Mouse (Mus musculus): ENCODE data around the gene Cacna2d3.

DNA sequence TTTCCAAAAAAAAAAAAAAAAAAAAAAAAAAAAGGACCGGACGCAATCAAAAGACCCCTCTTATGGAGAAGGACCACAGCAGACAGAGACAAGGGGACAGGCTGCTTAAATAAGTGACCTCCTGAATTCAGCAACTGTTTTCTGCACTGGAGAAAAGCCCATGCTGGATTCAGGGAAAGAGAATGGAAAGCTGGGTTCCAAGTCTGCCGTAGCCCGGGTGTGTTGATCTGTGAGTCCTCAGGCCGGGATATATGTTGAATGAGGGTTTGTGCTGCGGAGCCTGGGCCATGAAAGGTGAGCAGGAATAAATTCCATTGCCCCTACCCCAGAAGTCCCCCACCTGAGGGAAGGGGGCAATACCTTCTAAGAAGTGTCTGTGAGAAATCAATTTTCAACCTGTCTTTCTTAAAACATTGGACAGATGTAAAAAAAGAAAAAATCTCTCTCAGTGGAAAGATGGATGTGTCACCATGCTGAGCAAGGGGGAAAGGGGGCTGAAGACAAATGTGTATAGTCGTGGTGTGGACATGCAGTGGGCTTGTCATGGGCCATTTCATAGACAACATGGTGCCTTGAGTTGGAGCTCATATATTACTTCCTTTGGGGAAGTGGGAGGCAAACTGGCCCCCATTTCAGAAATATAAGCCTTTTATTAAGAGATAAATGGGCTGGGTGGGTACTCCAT is 703.2 kb downstream of the Cacna2d3 start:
- TF ChIP-seq EP300 (IDR thresholded peaks at IDR 0.05; ENCODE audit: low read depth) = no peak
- no peak for TF ChIP-seq CTCF (IDR thresholded peaks at IDR 0.05; ENCODE audit: low read depth)

Measured in heart, postnatal 0 days (tissue).